ENCODE assay signal across 23 mouse cellular contexts in genomic region chr5:81405582-81406143, GRCm38 (mm10).
"Had no signal": no experiment of that assay in that cellular context is flagged by ENCODE, and none has a peak within 500 bp of the region (broad histone marks: within the 10 kb centered on the region; RNA-seq: fewer than 3 reads in every experiment).

No protein-coding gene starts in this region.

- DNase-seq: kidney, adult 2 months; kidney, postnatal 25 days; layer of hippocampus, adult 9-11 months; liver; lung, adult 18-20 months; lung, postnatal 10 days; lung, postnatal 36 days; right cerebral cortex, adult 18-20 months; right cerebral cortex, postnatal 14 days; right cerebral cortex, postnatal 4 days; thymus, postnatal 25 days had no signal

- H3K4me3 ChIP-seq: layer of hippocampus, adult 2 months; limb, embryonic 10.5 days; limb, embryonic 13.5 days; liver, embryonic 12.5 days; liver, embryonic 15.5 days; lung, embryonic 15.5 days; megakaryocyte, embryonic 14.5 days; midbrain, embryonic 13.5 days; neural tube, embryonic 12.5 days; neural tube, embryonic 15.5 days had no signal

- H3K27me3 ChIP-seq: limb, embryonic 13.5 days; liver, embryonic 12.5 days; liver, embryonic 15.5 days; lung, embryonic 15.5 days; megakaryocyte, embryonic 14.5 days; midbrain, embryonic 13.5 days; neural tube, embryonic 12.5 days; neural tube, embryonic 15.5 days had no signal

- H3K36me3 ChIP-seq: limb, embryonic 10.5 days; liver, embryonic 12.5 days; liver, embryonic 15.5 days; lung, embryonic 15.5 days; neural tube, embryonic 12.5 days; neural tube, embryonic 15.5 days had no signal

- ATAC-seq: liver, embryonic 12.5 days; midbrain, embryonic 13.5 days had no signal

- H3K4me1 ChIP-seq: limb, embryonic 10.5 days; limb, embryonic 13.5 days; liver, embryonic 12.5 days; liver, embryonic 15.5 days; lung, embryonic 15.5 days; megakaryocyte, embryonic 14.5 days; midbrain, embryonic 13.5 days; neural tube, embryonic 12.5 days; neural tube, embryonic 15.5 days had no signal

- H3K4me2 ChIP-seq: limb, embryonic 13.5 days; liver, embryonic 12.5 days; liver, embryonic 15.5 days; lung, embryonic 15.5 days; midbrain, embryonic 13.5 days; neural tube, embryonic 12.5 days; neural tube, embryonic 15.5 days had no signal

- H3K9ac ChIP-seq: limb, embryonic 13.5 days; liver, embryonic 12.5 days; liver, embryonic 15.5 days; lung, embryonic 15.5 days; midbrain, embryonic 13.5 days; neural tube, embryonic 12.5 days; neural tube, embryonic 15.5 days had no signal

- H3K9me3 ChIP-seq: limb, embryonic 10.5 days; limb, embryonic 13.5 days; liver, embryonic 12.5 days; liver, embryonic 15.5 days; lung, embryonic 15.5 days; megakaryocyte, embryonic 14.5 days; midbrain, embryonic 13.5 days; neural tube, embryonic 12.5 days; neural tube, embryonic 15.5 days had no signal

- H3K27ac ChIP-seq: kidney, postnatal 0 days; layer of hippocampus, adult 2 months; limb, embryonic 10.5 days; limb, embryonic 13.5 days; liver, embryonic 12.5 days; liver, embryonic 15.5 days; lung, embryonic 15.5 days; midbrain, embryonic 13.5 days; neural tube, embryonic 12.5 days; neural tube, embryonic 15.5 days; stomach, postnatal 0 days had no signal
